Mouse (Mus musculus) brown adipose tissue, adult 24 weeks (tissue): ENCODE data around the gene Ppp6r1. TPM values are rescaled to one million over a fixed set of nuclear protein-coding genes. Genes with fewer than 3 reads are reported as not detected.

Experiments
- H3K27ac ChIP-seq: fragments of 200-500 bp; replicated peaks from 2 replicates; pipeline ENCODE4 v1.5.1; 2012; ENCODE audit warnings: low read depth, mild to moderate bottlenecking, low read length
- H3K4me1 ChIP-seq: fragments of 200-500 bp; 2 replicates; pipeline ENCODE4 v1.6.1; 2012; ENCODE audit warnings: low read length, mixed read lengths; ENCODE audit not compliant: control insufficient read depth, insufficient read depth, insufficient read length
- H3K4me3 ChIP-seq: fragments of 200-500 bp; 2 replicates; pipeline ENCODE4 v1.5.1; 2012; ENCODE audit warnings: low read depth, mild to moderate bottlenecking, low read length, moderate library complexity; ENCODE audit not compliant: insufficient read depth
- polyA plus RNA-seq: library from polyadenylated mRNA; stranded (reverse); fragments of >200 nt; gene quantifications from 2 replicates; pipeline ENCODE4 v1.2.4, GENCODE M21; 2012; ENCODE audit not compliant: missing spikeins, insufficient read depth, insufficient read length

The Ppp6r1 gene
- polyA plus RNA-seq, 1 experiment = 31.0 TPM

DNA sequence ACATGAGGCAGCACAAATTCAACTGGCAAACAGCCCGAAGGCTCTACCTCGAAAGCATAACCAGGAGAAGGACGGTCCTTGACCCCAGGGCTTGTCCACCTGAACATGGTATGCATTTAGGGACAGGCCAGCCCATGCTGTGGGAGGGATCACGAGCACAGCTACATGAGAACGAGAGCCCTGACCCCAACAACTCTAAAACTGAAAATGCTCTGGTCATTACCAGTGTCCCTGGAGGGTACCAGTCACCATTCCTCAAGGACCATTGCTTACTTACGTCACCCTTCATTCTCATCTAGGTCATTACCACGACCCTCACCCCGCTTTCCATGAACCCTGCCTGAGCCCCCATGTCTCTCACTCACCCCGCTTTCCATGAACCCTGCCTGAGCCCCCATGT lies 10.3 kb upstream of the Ppp6r1 start:
- H3K4me1 ChIP-seq = no peaks in the 10 kb centered on the region
- H3K4me3 ChIP-seq = no peak overlapping the region
- no peak overlapping the region for H3K27ac ChIP-seq

DNA sequence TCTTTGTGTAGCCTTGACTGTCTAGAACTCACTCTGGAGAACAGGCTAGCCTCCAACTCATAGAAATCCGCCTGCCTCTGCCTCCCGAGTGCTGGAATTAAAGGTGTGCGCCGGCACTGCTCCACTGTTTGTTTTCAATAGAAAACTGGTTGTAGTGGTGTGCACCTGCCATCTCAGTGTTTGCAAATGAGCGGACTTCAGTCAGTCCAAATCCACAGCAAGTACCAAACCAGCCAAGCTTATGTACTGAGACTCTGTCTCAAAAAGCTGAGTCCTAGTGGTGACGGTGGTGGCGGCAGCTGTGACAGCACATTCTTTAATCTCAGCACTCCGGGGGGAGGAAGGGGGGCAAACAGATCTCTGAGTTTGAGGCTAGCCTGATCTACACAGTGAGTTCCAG lies 9.7 kb upstream of the Ppp6r1 start:
- Histone ChIP-seq H3K4me3 (no peak overlapping the region), H3K4me1 (no peaks in the 10 kb centered on the region), H3K27ac (no peak overlapping the region)

DNA sequence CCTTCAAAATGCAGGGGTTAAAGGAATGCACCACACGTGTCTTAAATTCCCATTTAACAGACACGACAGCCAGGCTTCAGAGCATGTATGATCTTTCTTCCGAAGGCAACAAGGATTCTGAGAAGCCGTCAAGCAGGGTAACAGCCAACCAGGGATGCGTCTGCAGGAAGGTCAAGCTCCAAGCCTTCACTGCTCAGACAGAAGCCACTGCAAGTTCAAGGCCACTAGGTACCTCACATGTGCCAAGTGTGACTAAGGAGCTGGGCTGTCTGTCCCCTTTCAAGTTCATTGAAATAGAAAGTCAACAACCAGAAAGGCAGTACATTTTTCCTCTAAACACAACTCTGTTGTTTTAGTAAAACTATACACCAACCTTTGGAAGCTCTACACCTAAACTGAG lies 8.1 kb upstream of the Ppp6r1 start:
- Histone ChIP-seq H3K27ac (no peak overlapping the region), H3K4me1 (no peaks in the 10 kb centered on the region), H3K4me3 (no peak overlapping the region)

DNA sequence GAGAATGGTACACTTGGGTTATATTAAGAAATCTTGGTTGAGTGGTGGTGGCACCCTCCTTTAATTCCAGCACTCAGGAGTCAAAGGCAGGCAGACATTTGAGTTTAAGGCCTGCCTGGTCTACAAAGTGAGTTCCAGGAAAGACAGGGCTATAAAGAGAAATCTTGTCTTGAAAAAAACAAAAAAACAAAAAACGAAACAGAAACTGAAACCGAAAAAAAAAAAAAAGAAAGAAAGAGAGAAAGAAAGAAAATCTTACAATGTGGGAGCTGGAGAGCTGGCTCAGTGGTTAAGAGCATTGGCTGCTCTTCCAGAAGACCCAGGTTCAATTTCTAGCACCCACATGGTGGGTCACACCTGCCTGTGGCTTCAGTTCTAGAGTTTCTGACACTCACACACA lies 4.9 kb upstream of the Ppp6r1 start:
- Histone ChIP-seq H3K4me1 (no peaks in the 10 kb centered on the region), H3K27ac (no peak overlapping the region), H3K4me3 (no peak overlapping the region)

DNA sequence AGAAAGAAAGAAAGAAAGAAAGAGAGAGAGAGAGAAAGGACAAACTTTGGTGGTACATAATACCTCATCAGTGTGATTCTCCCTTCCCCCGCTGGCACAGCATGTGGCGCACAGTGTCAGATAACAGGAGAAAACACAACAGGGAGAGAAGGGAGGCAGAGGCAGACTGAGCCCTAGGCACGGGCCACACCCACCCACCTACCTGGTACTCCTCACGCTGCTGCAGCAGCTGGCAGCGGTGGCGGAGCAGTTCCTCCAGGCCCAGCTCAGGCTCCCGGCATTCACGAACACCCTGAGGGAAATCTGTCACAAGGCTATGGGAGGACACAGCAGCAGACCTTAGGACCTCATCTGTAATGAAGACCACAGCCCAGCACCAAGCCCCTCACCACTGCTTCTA lies 4.4 kb upstream of the Ppp6r1 start:
- H3K4me3 ChIP-seq = no peak overlapping the region
- H3K4me1 ChIP-seq = no peaks in the 10 kb centered on the region
- H3K27ac ChIP-seq = no peak overlapping the region

DNA sequence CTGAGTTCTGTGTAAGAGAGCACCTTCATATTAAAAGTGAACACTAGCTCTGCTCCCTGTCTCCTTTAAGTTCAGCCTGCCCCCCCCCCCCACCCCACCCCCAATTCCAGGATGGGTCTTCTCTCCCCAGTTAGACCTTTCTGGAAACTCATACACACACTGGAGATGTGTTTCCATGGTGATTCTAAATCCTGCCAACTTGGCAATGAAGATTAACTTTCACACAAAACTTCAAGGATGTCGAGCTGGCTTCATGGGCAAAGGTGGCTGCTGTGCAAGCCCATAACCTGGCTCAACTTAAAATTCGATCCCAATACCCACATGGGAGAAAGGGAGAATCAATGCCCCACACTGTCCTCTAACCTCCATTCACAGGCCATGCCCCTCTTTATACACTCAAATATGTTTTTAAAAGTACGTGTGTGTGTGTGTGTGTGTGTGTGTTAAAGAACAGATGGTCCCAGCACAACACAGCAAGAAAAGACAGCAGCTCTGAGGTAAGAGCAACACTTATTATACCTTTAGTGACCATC lies 1.2 kb upstream of the Ppp6r1 start:
- Histone ChIP-seq H3K4me1 (peaks cover 16% of the 10 kb centered on the region), H3K4me3 (no peak overlapping the region; the same call in 1 of the 2 replicates), H3K27ac (no peak overlapping the region)

DNA sequence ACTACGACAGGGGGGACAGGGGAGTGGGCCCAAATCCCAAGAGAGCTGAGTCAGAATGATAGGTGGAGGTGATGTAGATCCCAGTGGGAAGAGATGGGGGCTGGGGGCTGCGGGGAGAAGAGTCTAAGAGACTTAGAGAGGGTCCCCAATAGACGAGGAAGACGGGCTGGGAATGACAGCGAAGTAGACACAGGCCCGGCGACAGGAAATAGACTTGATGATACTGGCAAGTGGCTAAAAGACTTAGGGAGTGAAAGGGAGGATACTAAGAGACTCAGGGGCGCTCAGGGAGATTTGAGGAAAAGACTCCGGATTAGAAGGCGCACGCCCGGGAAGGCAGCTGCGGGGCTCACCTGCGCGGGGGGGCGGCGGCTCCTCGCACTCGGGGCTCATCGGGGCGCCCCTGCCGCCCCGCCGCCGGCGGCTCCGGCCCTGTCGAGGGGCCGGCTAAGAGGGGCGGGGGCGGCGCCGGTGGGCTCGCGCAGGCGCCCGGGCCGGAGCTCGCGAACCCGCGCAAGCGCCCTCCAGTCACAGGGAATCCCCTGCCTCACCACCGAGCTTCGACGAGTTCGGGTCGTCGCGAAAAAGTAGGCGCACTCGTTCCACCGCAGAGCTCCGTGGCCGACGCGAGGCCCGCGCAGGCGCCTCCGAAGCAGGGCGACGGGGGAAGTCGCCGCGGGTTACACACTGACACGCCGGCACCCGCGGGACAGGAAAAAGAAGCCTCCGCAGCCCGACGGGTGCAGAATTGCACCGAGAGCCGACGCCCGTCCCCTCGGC lies 501 bp downstream of the Ppp6r1 start:
- Histone ChIP-seq H3K4me3 (peak overlapping the region; percentile 87), H3K4me1 (peaks cover 29% of the 10 kb centered on the region), H3K27ac (peak overlapping the region; percentile 80)

DNA sequence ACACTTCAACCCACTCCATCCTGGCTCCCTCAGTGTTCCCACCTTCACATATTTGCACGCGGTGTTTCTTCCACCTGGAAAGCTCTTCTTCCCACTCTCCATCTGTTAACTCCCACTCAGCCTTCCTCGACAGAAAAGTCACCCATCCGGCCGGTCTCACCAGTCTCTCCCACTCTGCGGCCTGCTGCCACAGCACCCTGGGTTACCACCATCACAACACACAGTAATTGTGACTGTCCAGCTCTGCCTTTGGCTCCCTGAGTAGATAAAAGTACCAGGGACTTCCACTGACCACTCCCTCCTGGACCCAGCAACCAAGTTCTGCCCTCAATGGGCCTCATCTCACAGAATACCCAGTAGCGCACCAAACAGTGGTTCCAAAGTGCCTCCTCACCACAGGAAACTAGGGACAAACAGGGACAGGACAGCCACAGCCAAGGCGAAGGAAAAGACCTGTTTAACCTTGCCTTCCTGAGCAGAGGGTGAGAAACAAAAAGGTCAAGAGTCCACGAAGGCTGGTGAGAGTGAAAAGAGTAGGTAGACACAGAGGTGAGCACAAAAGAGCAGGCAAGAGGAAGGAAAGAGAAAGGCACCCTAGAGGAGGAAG lies 1.2 kb downstream of the Ppp6r1 start:
- H3K4me3 ChIP-seq = peak overlapping the region; percentile 87
- H3K4me1 ChIP-seq = peaks cover 31% of the 10 kb centered on the region
- H3K27ac ChIP-seq = peak overlapping the region; percentile 70

DNA sequence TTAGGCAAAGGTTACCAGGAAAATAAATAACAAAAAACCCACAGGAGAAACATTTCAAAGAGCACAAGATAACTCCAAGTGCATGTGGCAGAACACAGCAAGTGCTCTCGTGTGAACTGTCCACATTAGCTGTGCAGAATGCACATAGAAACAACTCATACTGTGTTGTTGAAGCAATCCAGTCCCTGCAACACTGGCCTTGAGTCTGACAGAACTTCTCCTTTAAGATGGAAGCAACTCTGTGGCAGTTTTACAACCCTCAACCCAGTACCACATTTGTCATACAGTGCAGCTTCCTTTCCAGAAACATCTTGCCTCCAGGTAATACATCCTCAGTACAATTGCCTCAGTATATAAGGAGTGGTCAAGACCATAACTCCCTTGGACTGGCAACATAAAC lies 2.0 kb downstream of the Ppp6r1 start:
- Histone ChIP-seq H3K4me3 (peak overlapping the region; percentile 24; the same call in 1 of the 2 replicates), H3K27ac (no peak overlapping the region), H3K4me1 (peaks cover 36% of the 10 kb centered on the region)

DNA sequence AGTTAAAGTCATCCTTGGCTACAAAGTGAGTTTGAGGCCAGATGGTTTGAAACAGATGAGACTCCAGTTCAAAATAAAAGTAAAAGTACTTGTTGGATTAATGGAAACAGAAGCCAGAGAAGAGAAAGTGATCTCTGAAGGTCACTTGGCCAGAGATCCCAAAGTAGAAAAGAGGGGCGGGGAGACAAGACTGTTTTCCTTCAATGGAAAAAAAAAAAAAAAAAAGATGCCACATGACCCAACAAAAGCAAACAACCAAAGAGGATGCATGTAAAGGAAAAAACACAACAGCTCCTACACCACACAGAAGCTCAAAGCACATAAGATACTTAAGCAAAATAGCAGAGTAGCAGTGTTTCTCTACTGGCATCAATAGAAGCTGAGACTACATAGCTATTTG lies 2.9 kb downstream of the Ppp6r1 start:
- peaks cover 41% of the 10 kb centered on the region for H3K4me1 ChIP-seq
- H3K27ac ChIP-seq = peak overlapping the region; percentile 8; the same call in 1 of the 2 replicates
- no peak overlapping the region for H3K4me3 ChIP-seq

DNA sequence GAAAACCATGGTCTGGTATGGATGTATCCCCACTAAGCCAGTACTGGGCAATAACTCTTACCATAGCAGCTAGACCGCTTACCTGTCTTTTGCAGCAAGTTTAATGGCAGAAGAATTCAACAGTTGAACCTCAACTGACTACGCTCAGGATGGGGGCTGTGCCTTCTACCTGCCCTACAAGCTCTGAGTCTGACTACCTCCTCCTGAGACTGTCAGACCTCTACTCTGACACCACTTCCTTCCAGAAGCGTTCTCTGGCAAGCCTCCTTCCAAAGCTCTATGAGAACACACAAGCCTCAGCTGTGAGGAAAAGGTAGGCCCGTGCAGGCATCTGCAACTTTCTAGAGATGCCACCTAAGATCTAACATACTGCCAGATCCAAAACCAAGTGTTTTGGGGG lies 3.4 kb downstream of the Ppp6r1 start:
- peak overlapping the region; percentile 8; the same call in 1 of the 2 replicates for H3K27ac ChIP-seq
- no peak overlapping the region for H3K4me3 ChIP-seq
- peaks cover 41% of the 10 kb centered on the region for H3K4me1 ChIP-seq

DNA sequence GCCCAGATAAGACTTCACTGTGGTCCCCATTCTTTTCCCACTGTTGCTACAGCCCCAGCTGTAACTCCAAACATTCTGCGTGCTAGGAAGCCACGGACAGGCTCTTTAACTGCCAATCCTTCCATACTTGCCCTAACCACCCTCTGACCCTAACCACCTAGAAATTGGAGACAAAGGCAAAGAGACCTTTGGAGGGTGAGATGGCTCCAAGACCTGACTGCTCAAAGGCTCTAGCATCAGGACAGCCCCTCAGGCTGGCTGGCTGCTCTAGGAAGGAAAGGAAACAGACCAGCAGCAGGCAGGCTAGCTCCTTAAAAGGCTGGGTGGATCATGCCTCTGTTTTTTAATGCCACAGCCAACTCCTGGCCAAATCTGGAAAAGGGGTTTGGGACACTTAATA lies 4.6 kb downstream of the Ppp6r1 start:
- H3K27ac ChIP-seq = peak overlapping the region; percentile 46
- H3K4me1 ChIP-seq = peaks cover 41% of the 10 kb centered on the region
- 0 out of 2 replicates have a peak overlapping the region, but pooled peaks have one; percentile 6 for H3K4me3 ChIP-seq

DNA sequence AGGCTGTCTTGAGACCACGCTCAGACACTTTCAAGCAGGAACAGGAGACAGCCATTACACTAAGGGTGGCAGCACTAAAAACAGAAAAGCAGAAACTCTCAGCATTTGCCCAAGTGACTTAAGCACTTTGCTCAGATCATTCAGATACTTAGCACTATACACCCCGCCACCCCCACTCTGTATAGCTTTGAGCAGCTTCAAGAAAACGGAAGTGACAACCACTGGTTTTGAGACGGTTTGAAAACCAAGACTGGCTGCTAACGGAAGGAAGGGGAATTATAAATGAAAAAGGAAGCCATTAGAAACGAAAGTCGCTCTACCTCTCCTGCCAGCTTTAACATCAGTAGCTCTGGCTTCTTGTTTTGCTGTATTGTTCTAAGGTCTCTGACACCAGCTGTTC lies 5.0 kb downstream of the Ppp6r1 start:
- Histone ChIP-seq H3K4me1 (peaks cover 41% of the 10 kb centered on the region), H3K27ac (peak overlapping the region; percentile 46), H3K4me3 (0 out of 2 replicates have a peak overlapping the region, but pooled peaks have one; percentile 6)

DNA sequence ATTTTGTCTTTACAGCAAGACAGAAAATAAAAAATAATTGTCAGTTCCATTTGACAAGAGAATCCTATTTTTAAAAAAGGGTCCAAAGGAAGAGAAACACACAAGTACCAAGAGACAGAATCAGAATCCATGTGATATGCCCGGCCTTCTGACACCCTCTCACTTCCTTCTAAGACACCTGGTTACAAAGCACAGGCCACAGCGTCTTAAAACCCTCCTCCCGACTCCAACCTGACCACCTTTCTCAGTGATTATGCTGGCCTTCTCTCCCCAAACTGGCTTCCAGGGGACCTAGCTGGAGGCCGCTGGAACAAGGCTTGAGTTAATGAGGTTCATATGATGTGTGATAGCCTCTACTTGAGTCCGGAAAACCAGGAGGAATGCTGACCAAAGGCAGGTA lies 5.5 kb downstream of the Ppp6r1 start:
- Histone ChIP-seq H3K4me3 (no peak overlapping the region), H3K27ac (peak overlapping the region; percentile 46), H3K4me1 (peaks cover 41% of the 10 kb centered on the region)

DNA sequence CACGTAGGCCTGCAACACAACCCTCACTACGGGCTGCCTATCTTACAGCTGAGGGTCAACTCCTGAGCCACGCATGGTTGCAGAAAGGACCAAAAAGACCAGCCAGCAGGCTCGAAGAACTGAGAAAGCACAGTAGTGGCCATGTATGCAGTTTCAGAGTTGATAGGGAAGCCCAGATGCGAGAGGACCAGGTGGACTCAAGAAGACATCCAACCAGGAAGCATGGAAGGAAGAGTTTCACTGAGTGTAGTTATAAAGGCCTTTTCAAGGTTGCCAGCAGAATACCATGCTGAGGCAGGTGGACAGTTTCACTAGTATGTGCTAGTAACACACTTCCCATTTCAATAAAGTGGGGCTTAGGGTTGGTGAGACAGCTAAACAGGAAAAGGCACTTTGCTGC lies 6.1 kb downstream of the Ppp6r1 start:
- Histone ChIP-seq H3K4me1 (peaks cover 45% of the 10 kb centered on the region), H3K27ac (no peak overlapping the region; the same call in 1 of the 2 replicates), H3K4me3 (no peak overlapping the region)

DNA sequence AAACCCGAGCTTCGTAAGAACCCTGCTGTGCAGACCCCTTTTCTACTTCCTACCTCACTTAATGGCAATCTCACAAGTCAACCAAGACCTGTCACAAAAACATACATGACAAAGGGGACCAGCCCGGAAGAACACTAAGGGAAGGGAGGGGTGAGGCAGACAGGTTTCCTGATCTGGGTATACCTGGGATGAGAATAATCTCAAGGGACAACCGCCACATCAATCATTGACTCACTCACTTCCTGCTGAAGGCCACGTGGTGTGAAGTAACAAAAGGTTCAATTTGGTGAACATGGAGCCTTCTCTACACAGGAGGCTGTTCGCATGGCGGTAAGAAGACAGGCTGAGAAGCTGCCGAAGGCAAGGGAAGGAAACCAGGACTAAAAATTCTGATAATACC lies 7.2 kb downstream of the Ppp6r1 start:
- Histone ChIP-seq H3K4me3 (no peak overlapping the region), H3K27ac (no peak overlapping the region), H3K4me1 (peaks cover 36% of the 10 kb centered on the region)
